Mouse (Mus musculus) left cerebral cortex, postnatal 4 days (tissue): Measurements from ENCODE around the gene Arhgap8. TPM values are rescaled to one million over a fixed set of nuclear protein-coding genes. Genes with fewer than 3 reads are reported as not detected.

Experiments
- DNase-seq: peaks from one replicate; pipeline ENCODE4 v3.0.0-alpha.2; 2022
- intact Hi-C: fragments of 180-260 bp; cut with DNase I; formaldehyde crosslinking; loops from one replicate; pipeline ENCODE4 v1.15.1; 2025
- total RNA-seq, 2 experiments: library from RNA; stranded (reverse); gene quantifications; 2 replicates each; pipeline ENCODE4 v1.2.3; 2021

The Arhgap8 gene
- under 1 TPM; 0.26 to 0.56 TPM for total RNA-seq

DNA sequence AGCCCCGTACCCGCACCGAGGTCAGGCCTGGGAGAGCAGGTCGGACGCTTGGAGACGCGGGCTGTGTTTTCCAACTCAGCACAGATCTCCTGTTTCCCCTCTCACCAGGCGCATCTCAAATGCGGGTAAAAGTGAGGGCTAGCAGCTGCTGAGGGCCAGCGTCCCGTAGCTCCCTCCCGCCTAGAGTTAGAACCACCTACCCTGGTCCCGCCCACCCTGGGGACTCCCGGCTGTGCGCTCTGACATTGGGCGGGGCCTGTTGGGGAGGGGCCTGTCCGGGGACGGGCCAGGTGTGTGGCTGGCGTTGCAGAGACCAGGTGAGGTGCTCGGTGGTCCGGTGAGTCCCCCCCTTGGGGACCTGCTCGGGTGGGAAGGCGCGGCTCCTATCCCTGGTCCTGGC is at the start of gene Arhgap8:
Gene Arhgap8, plus strand, starts transcription at position 262 of the 400 bp plus-strand sequence.
- intact Hi-C loops: no loop called here
- DNase-seq: no peak

DNA sequence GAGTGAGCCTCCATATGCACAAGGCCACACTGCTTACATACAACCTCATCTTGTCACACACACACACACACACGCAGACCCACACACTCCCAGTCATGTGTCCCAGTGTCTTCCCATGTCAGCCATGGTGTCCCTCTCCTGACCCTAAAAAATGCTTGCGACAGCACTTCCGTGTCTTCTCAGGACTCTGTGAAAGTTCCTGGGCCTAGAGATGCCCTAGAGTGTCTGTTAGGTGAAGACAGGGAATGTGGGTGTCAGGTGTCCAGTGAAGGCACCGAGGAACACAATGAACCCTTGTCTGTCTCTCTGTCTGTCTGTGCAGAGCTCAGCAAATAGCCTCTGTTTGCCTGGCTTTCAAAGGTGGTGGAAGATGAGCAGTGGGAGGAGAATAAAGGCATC is 49.2 kb upstream of the Arhgap8 start:
- intact Hi-C loops: no loop called here
- DNase-seq: no peak

GRCm38 (mm10) chr15:84671401-84672307 is 48.2 kb upstream of the Arhgap8 start:
- peak; percentile 69 for DNase-seq
- intact Hi-C loops: no loop called here

DNA sequence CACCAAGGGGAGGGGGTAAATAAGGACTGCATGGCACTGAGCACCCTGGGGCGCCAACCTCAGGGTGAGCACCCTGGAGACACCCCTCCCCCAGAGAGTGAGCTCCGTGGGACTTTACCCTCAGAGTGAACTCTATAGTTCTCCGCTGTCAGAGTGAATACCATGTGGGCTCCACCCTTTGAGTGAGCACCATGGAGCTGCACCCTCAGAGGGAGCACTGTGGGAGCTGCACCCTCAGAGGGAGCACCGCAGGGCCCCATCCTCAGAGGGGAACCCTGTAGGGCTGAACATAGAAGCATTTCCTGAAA is 47.6 kb upstream of the Arhgap8 start:
- DNase-seq: no peak
- intact Hi-C loops: no loop called here

DNA sequence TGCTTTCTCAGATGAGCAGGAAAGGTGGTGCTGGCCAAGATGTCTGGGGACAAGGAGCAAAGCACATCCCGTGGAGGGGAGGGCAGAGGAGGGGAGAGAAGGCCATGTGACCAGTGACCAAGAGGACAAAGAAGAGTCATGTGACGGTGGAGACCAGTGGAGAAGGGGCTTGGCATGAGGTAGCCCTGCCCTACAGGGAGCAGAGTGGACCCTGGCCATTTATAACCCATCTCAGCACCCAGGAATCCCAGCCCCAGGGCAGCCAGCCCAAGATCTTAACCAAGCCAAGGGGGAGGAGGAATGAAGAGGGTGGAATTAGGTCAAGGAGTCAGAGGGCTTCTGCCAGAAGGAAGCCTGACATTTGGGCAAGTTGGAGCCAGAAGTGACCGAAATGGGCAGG is 47.2 kb upstream of the Arhgap8 start:
- intact Hi-C loops: no loop called here

GRCm38 (mm10) chr15:84674329-84675067 is 45.4 kb upstream of the Arhgap8 start:
- intact Hi-C loops: no loop called here
- no peak for DNase-seq

More for the DNA sequence above, 47.2 kb upstream of the Arhgap8 start:
- DNase-seq: no peak

DNA sequence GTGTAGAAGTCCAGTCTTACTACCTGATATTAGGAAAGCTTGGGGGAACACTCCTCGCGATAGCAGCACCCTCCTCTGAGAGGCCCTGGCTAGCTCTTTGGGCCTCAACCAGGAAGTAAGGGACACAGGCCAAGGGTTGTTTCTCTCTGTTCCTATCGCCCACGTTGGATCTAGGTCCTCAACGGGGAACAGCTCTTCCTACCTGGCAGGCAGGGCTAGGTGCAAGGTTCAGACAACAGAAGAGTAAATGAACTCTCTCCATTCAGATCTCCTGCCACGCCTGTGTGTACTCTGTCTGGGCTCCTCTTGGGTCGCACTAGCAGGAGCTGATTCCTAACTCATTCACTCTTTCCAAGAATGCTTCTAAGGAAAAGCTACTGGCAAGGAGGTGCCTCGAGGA is 44.5 kb upstream of the Arhgap8 start:
- intact Hi-C loops: no loop called here
- no peak for DNase-seq

DNA sequence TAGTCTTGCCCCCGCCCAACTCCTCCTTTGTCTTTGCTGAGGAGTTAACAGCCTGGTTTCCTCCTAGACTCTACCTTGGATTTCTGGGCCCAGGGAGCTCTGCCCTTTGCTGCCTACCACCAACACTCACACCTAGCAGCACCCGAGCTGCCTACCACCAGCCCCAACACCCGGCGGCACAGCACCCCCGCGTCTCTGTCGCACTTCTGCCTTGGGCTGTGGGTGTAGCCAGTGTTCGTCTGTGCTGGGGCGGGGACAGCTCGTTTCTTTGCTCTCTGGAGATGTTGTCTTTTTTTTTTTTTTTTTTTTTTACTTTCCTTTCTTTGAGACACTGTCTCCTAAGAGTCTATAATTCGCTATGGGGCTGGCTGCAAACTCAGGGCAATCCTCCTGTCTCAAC is 41.9 kb upstream of the Arhgap8 start:
- intact Hi-C loops: no loop called here
- DNase-seq: no peak

DNA sequence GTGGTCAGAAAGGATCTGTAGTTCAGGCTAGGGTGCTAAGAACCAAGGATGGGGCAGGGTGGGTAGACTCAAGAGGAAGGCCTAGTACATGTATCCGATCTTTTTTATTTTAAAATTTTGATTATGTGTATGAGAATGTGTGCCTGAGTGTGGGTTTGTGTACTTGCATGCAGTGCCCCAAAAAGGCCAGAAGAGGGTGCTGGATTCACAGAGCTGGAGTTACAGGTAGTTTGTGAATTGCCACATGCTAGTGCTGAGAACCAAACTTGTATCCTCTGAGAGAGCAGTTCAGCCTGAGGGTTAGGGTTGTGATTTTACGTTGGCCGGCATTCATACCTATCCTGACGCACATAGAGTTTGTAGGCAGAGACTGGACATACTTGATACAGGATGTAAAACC is 40.8 kb upstream of the Arhgap8 start:
- intact Hi-C loops: no loop called here
- no peak for DNase-seq

DNA sequence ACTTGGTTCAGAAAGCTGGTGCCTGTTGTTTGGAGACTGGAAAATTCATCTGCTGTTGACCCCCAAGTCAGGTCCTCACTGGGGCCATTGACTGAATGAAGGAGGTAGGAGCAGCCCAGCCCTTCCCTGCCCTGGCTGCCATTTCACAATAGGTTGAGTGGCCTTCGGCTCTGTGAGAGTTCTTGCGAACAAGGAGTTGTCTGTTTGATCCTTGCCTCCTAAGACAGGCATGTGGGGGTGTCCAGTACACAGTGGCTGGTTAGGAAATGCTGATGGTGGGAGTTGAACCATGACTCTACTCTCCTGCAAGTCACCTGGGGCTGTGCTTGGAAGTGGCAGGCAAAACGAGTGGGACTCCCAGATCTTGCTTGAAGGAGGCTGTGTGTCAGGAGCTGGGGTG is 40.1 kb upstream of the Arhgap8 start:
- no peak for DNase-seq
- intact Hi-C loops: no loop called here

DNA sequence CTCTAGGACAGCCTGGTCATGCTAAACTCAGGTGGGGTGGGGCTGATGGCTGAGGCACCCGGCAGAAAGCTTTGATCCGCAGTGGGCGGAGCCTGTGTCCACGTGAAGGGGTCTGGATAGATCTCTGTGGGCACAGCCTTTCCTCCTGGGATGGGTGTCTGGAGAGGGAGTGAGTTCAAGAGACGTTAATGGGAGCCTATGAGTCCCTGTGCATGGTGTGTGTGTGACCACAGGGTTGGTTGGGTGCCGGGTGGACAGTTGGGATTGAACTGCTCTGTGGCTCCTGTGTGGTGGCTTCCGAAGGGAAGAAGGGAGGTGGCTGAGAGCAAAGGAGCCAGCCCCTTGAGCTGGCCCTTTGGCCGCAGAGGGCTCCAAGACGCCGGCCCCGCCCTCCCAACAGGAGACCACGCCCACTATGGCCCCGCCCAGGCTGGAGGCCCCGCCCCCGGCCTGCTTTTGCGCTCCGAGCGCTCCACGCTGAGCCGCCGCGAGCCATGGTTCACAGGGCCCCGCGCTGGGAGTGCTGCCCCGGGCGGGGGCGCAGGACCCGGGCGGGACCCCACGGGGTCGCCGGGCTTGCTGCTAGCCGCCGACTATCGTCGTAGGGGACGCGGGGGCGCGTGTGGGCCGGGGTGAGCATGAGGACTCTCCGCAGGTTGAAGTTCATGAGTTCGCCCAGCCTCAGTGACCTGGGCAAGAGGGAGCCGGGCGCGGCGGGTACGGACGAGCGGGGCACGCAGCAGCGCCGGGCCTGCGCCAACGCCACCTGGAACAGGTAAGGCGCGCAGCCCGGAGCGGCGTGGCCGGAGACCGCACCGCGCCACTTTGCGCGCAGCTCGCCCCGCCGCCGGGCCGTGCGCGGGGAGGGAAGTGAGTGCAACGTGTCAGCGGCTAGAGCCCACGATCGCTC is 39.1 kb upstream of the Arhgap8 start:
- DNase-seq: peak; percentile 84
- intact Hi-C loops: no loop called here

DNA sequence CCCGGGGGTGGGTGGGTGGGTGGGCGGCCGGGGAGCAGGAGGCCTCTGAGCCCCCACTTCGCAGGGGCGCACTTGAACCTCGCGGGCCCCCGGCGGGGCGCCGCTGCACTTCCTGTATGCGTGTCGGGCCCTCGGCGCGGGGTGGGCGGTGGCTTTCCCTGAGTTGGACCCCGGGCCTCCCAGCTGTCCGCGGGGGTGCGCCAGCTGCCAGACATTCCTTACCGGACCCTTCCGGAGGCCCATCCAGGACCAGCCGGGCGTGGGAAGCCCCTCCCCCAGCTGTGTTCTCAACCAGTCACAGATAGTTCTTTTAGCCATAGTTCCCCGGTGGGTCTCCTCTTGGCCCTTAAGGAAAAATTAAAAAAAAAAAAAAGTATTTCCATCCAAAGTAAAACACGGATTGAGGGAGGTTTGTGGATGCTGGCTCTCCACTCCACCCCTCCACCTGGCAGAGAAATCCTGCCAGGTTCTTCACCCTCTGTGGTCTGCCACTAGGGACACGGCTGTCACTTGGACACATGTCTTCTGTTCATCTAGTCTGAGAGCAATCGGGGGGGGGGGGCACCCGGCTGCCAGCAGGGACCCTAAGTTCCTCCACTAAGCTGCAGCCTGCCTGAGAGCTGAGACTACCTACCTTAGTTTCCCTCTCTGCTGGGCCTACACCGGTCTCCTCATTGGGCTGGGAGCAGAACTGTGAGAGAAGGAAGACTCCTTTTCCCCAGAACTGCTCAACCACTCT is 38.2 kb upstream of the Arhgap8 start:
- intact Hi-C loops: no loop called here
- DNase-seq: peak; percentile 78

GRCm38 (mm10) chr15:84682206-84682605 is 37.6 kb upstream of the Arhgap8 start:
- no peak for DNase-seq
- intact Hi-C loops: no loop called here

- no peak for DNase-seq
- intact Hi-C loops: no loop called here
These were observed 37.0 kb upstream of the Arhgap8 start for GRCm38 (mm10) chr15:84682821-84683220.

DNA sequence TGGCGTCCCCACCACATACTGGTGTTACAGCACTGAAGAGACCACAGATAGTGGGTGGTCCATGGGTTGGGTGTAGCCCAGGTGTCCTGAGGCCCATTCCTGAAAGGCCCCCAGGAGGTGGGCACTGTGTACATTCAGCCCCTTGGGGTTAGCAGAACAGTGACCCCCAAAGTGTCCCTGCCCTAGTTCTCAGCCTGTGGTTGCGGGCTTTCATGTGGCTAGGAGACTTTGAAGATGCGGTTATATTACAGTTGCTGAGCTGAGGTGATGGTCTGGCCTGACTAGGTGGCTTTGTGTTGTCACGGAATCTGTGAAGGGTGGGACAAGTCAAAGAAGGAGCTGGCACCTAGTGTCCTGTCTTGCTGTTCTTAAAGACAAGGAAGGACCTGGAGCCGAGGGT is 35.3 kb upstream of the Arhgap8 start:
- intact Hi-C loops: no loop called here
- DNase-seq: no peak

GRCm38 (mm10) chr15:84685417-84685816 is 34.4 kb upstream of the Arhgap8 start:
- no peak for DNase-seq
- intact Hi-C loops: no loop called here

DNA sequence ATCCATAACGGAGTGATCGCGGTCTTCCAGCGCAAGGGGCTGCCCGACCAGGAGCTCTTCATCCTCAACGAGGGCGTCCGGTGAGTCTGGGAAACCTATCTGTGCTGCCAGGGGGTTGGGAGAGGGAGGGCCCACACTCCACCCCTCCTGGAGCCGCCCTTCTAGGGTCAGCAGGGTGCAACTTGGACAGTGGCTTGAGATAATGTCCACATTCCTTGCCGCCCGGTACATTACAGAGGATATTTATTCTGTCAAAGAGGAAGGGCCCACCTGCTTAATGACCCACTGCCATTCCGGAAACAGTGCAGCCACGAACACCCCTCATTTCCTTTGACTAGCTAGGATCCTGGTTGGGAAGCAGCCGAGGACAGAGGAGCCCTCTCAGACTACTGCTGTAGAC is 31.9 kb upstream of the Arhgap8 start:
- DNase-seq: no peak
- intact Hi-C loops: no loop called here

- intact Hi-C loops: no loop called here
- no peak for DNase-seq
These were observed 30.5 kb upstream of the Arhgap8 start for GRCm38 (mm10) chr15:84689356-84689755.

DNA sequence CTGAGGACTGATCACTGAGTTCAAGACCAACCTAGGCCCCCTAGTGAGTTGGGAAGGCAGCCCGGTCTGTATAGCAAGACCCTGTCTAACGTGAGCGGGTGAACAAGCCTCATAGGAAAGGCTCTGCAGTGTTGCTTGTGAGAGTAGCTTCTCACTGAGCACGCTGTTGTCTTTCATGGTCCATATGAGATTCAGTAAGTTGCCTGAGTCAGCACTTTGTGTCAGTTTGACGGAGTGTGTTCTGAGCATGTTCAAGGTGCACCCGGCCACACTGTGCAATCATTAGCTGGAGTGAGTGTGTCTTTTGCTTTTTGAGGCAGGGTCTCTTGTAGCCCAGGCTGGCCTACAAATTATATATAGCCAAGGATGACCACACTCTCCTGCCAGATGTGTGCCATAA is 28.3 kb upstream of the Arhgap8 start:
- DNase-seq: no peak
- intact Hi-C loops: no loop called here

DNA sequence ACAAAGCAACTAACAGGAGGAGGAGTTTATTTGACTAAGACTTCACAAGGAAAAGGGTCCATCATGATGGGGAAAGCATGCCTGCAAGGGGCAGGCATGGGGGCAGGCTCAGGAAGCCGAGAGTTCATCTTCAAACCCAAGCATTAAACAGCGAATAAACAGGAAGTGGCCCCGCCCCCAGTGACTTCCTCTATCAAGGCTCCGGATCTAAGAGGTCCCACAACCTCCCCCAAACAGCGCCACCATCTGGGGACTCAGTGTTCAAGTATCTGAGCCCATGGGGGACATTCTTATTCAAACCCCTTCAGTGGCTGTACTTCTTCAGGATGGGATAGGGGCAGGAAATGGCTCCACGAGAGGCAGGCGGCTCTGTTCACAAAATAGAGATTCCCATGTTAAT is 27.2 kb upstream of the Arhgap8 start:
- no peak for DNase-seq
- intact Hi-C loops: no loop called here

DNA sequence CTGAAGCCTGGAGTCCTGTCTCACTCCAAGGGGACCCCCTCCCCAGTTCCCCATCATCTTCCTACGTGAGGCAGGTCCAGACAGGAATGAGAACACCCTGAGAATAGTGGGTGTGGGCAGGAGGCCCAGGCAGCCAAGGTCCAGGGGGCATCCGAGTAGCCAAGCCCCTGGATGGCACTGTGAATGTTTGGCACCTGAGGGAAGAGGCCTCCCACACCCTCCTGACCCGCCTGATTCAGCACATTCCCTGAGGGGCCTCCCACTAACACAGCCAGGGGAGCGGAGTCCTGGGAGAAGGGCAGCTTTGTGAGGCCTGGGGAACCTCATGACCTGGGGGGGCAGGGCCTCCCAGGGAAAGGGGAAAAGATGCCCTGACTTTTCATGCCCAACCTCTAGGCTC is 23.8 kb upstream of the Arhgap8 start:
- no peak for DNase-seq
- intact Hi-C loops: no loop called here
